Mouse (Mus musculus) CH12.LX (cell line): Measurements from ENCODE around the gene Sox12. TPM values are rescaled to one million over a fixed set of nuclear protein-coding genes. Genes with fewer than 3 reads are reported as not detected.

Experiments used
- DNase-seq: peaks from one replicate; pipeline ENCODE4 v3.0.0-alpha.2; 2013; ENCODE audit errors: extremely low read depth
- H3K27ac ChIP-seq: 2 replicates; pipeline ENCODE4 v1.5.1; 2012; ENCODE audit warnings: low read depth, mild to moderate bottlenecking, control low read depth, moderate library complexity; ENCODE audit not compliant: insufficient read depth
- H3K27me3 ChIP-seq: replicated peaks from 2 replicates; pipeline ENCODE3; 2012; ENCODE audit warnings: inconsistent platforms
- H3K36me3 ChIP-seq, 2 experiments: replicated peaks in 1 of 2; 2 replicates each; pipeline versions ENCODE3 to v1.6.1; 2012; ENCODE audit warnings: inconsistent platforms in 1 of 2, low read length in 1 of 2, mild to moderate bottlenecking in 1 of 2, mixed read lengths in 1 of 2, moderate library complexity in 1 of 2; ENCODE audit not compliant: control insufficient read depth in 1 of 2, insufficient read depth in 1 of 2
- H3K4me1 ChIP-seq, 2 experiments: 2 replicates each; pipeline ENCODE4 v1.6.1; 2012; ENCODE audit warnings: inconsistent platforms in 1 of 2, moderate library complexity in 1 of 2; ENCODE audit not compliant: insufficient read depth in 2 of 2, control insufficient read depth in 1 of 2
- H3K4me2 ChIP-seq: 2 replicates; pipeline ENCODE4 v1.6.1; 2012; ENCODE audit warnings: low read depth, mild to moderate bottlenecking, control low read depth; ENCODE audit not compliant: poor library complexity, insufficient read depth, severe bottlenecking
- H3K4me3 ChIP-seq, 3 experiments: fragments of 150-350 bp in 1 of 3; sonication (generic) in 1 of 3; replicated peaks in 1 of 3; 2 replicates each; pipeline versions ENCODE3 to v1.5.1; 2011 to 2012; ENCODE audit warnings: low read depth in 2 of 3, low read length in 2 of 3, mild to moderate bottlenecking in 2 of 3, moderate library complexity in 2 of 3, control low read depth in 1 of 3, improper control_type of control experiment in 1 of 3, inconsistent platforms in 1 of 3, mixed read lengths in 1 of 3; ENCODE audit not compliant: poor library complexity in 1 of 3
- H3K79me2 ChIP-seq: replicated peaks from 2 replicates; pipeline ENCODE4 v1.6.1; 2012; ENCODE audit warnings: mild to moderate bottlenecking, moderate library complexity; ENCODE audit not compliant: control insufficient read depth, poor library complexity, insufficient read depth, severe bottlenecking; ENCODE audit errors: extremely low read depth
- H3K9ac ChIP-seq: 2 replicates; pipeline ENCODE4 v1.6.1; 2012; ENCODE audit warnings: low read depth, mild to moderate bottlenecking, control low read depth, moderate library complexity; ENCODE audit not compliant: insufficient read depth
- H3K9me3 ChIP-seq: replicated peaks from 2 replicates; pipeline ENCODE3; 2012; ENCODE audit warnings: low read length, inconsistent platforms, mixed read lengths
- BHLHE40 ChIP-seq: IDR thresholded peaks from 2 replicates; pipeline ENCODE4 v1.6.1; 2011; ENCODE audit warnings: mild to moderate bottlenecking, low read depth, low read length, improper control_type of control experiment
- CHD1 ChIP-seq: IDR thresholded peaks from 2 replicates; pipeline ENCODE4 v1.6.1; 2012; ENCODE audit warnings: low read depth, low read length, improper control_type of control experiment, inconsistent platforms
- CTCF ChIP-seq, 2 experiments: IDR thresholded peaks in 1 of 2; conservative IDR thresholded peaks in 1 of 2; 2 replicates each; pipeline ENCODE4 v1.5.1; 2011 to 2012; ENCODE audit warnings: low read depth in 2 of 2, low read length in 2 of 2, improper control_type of control experiment in 1 of 2, inconsistent platforms in 1 of 2, mild to moderate bottlenecking in 1 of 2, moderate library complexity in 1 of 2
- ELF1 ChIP-seq: IDR thresholded peaks from 2 replicates; pipeline ENCODE4 v1.6.1; 2014; ENCODE audit warnings: low read depth, mild to moderate bottlenecking, inconsistent platforms, low read length, improper control_type of control experiment
- HCFC1 ChIP-seq: IDR thresholded peaks from 2 replicates; pipeline ENCODE4 v1.6.1; 2012; ENCODE audit warnings: low read depth, mild to moderate bottlenecking, inconsistent platforms, low read length, improper control_type of control experiment
- IRF4 ChIP-seq: IDR thresholded peaks from 2 replicates; pipeline ENCODE4 v1.6.1; 2014; ENCODE audit warnings: low read depth, mild to moderate bottlenecking, inconsistent platforms, low read length, improper control_type of control experiment
- JUND ChIP-seq: conservative IDR thresholded peaks from 2 replicates; pipeline ENCODE4 v1.6.1; 2011; ENCODE audit warnings: low read depth, low read length, improper control_type of control experiment
- KAT2A ChIP-seq: IDR thresholded peaks from 2 replicates; pipeline ENCODE4 v1.6.1; 2012; ENCODE audit warnings: low read length, improper control_type of control experiment, inconsistent platforms; ENCODE audit not compliant: insufficient replicate concordance
- MAX ChIP-seq: IDR thresholded peaks from 2 replicates; pipeline ENCODE4 v1.6.1; 2011; ENCODE audit warnings: low read length, improper control_type of control experiment
- MAZ ChIP-seq: IDR thresholded peaks from 2 replicates; pipeline ENCODE4 v1.6.1; 2012; ENCODE audit warnings: low read depth, mild to moderate bottlenecking, inconsistent platforms, low read length, improper control_type of control experiment, moderate library complexity
- NELFE ChIP-seq: IDR thresholded peaks from 2 replicates; pipeline ENCODE4 v1.6.1; 2011; ENCODE audit warnings: low read depth, low read length, improper control_type of control experiment
- NRF1 ChIP-seq: IDR thresholded peaks from 2 replicates; pipeline ENCODE4 v1.6.1; 2014; ENCODE audit warnings: low read depth, mild to moderate bottlenecking, inconsistent platforms, low read length, improper control_type of control experiment, moderate library complexity
- POLR2A ChIP-seq: IDR thresholded peaks from 2 replicates; pipeline ENCODE4 v1.6.1; 2011; ENCODE audit warnings: low read depth, mild to moderate bottlenecking, improper control_type of control experiment, low read length
- RAD21 ChIP-seq: IDR thresholded peaks from 2 replicates; pipeline ENCODE4 v1.6.1; 2011; ENCODE audit warnings: low read depth, mild to moderate bottlenecking, low read length, improper control_type of control experiment, moderate library complexity
- RCOR1 ChIP-seq: conservative IDR thresholded peaks from 2 replicates; pipeline ENCODE4 v1.6.1; 2012; ENCODE audit warnings: low read depth, mild to moderate bottlenecking, inconsistent platforms, low read length, improper control_type of control experiment
- SIN3A ChIP-seq: IDR thresholded peaks from 2 replicates; pipeline ENCODE4 v1.6.1; 2012; ENCODE audit warnings: low read length, improper control_type of control experiment, inconsistent platforms
- SMC3 ChIP-seq: IDR thresholded peaks from 2 replicates; pipeline ENCODE4 v1.6.1; 2011; ENCODE audit warnings: low read depth, low read length, improper control_type of control experiment
- TBP ChIP-seq: conservative IDR thresholded peaks from 2 replicates; pipeline ENCODE4 v1.6.1; 2011; ENCODE audit warnings: low read depth, low read length, improper control_type of control experiment
- TCF12 ChIP-seq: IDR thresholded peaks from 2 replicates; pipeline ENCODE4 v1.6.1; 2014; ENCODE audit warnings: low read depth, mild to moderate bottlenecking, inconsistent platforms, low read length, improper control_type of control experiment
- UBTF ChIP-seq: IDR thresholded peaks from 2 replicates; pipeline ENCODE4 v1.6.1; 2012; ENCODE audit warnings: low read depth, mild to moderate bottlenecking, inconsistent platforms, low read length, improper control_type of control experiment, moderate library complexity
- USF1 ChIP-seq: IDR thresholded peaks from 2 replicates; pipeline ENCODE4 v1.6.1; 2014; ENCODE audit warnings: low read depth, mild to moderate bottlenecking, inconsistent platforms, low read length, improper control_type of control experiment
- USF2 ChIP-seq: conservative IDR thresholded peaks from 2 replicates; pipeline ENCODE4 v1.6.1; 2011; ENCODE audit warnings: low read depth, low read length, improper control_type of control experiment
- dilution Hi-C: fragments of 300-500 bp; cut with MboI; formaldehyde crosslinking; loops from 2 replicates; pipeline ENCODE4 v1.14.3; 2020; ENCODE audit warnings: low sequenced_read_pairs; ENCODE audit not compliant: extremely low pct_unique_long_range_greater_than_20kb, extremely low pct_ligation_motif_present
- in situ Hi-C: fragments of 300-500 bp; cut with MboI; formaldehyde crosslinking; loops from 3 replicates; pipeline ENCODE4 v1.14.3; 2019; ENCODE audit warnings: low sequenced_read_pairs, low pct_ligation_motif_present, low pct_unique_long_range_greater_than_20kb, mixed read lengths
- polyA plus RNA-seq: library from polyadenylated mRNA; unstranded; fragments of >175 nt; gene quantifications from 2 replicates; pipeline ENCODE4 v1.2.1, GENCODE M21; 2012; ENCODE audit warnings: low read depth; ENCODE audit not compliant: insufficient read length
- total RNA-seq, 2 experiments: library from RNA; depleted of rRNA; stranded (reverse); fragments of 300-350 nt in 1 of 2; fragments of >200 nt in 1 of 2; gene quantifications; 2 replicates each; pipeline ENCODE4 v1.2.3; 2012 to 2014

Sox12 gene
- total and polyA plus RNA-seq, 3 experiments, result 0.09 TPM; not detected in 2

DNA sequence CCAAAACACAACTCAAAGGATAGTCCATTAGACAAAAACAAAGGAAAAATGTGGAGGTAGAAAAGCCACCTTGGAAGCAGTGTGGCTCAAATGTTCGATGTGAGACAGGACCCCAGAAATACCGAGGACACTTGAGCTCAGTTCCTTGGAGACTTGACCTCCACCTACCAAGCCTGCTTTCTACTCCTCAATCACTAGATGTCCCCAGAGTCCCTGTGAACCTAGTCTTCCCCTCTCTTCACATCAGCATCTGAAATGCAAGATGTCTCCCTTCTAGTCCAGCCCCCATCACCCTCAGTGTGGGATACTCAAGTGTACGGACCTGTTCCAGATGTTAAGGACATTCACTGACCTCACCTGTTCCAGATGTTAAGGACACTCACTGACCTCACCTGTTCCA, 5.1 kb downstream of the Sox12 start:
- Histone ChIP-seq H3K9ac (no peak overlapping the region), H3K9me3 (peaks cover 22% of the 10 kb centered on the region), H3K4me2 (no peak overlapping the region), H3K4me3 (no peak overlapping the region), H3K27ac (no peak overlapping the region), H3K36me3 (no peaks in the 10 kb centered on the region), H3K4me1 (peaks cover 0 to 2% of the 10 kb centered on the region in 2 experiments; a peak in 1 of 4 replicates), H3K27me3 (peaks cover 12% of the 10 kb centered on the region), H3K79me2 (no peaks in the 10 kb centered on the region)
- TF ChIP-seq SIN3A (no peak), CTCF (conservative IDR thresholded peaks at IDR 0.05 in 1 of 2, IDR thresholded peaks at IDR 0.05 in 1 of 2; ENCODE audit: low read depth in 2 of 2, low read length in 2 of 2) (peak; percentile 36 to 88; a peak in 3 of 4 replicates), SMC3 (peak; percentile 60), MAZ (no peak), IRF4 (no peak), TBP (no peak), KAT2A (no peak), ELF1 (no peak), MAX (no peak), NRF1 (no peak), POLR2A (no peak), CHD1 (no peak), NELFE (no peak), RAD21 (peak; percentile 83), HCFC1 (no peak), BHLHE40 (no peak), TCF12 (no peak), USF1 (no peak)
- DNase-seq, result peak; percentile 38
- in situ Hi-C loops, result no loop called here
- dilution Hi-C loops, result no loop called here

DNA sequence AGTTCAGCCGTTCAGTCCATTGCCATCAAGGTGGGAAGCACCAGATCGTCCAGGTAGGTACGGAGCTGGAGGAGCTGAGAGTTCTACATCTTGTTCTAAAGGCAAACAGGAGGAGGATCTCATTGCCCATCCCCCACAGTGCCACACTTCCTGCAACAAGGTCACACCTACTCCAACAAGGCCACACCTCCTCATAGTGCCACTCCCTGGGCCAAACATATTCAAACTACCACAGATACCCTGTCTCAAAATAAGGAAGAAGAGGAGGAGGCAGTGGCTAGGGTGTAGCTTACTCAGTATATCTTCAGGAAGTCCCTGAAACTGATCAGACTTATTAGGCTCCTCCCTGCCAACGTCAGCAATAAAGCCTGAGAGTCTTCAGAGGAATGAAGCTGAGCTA, 13.7 kb downstream of the Sox12 start:
- peaks cover 9% of the 10 kb centered on the region for H3K27me3 ChIP-seq
- peaks cover 9% of the 10 kb centered on the region for H3K9me3 ChIP-seq
- H3K79me2 ChIP-seq, result no peaks in the 10 kb centered on the region
- no peaks in the 10 kb centered on the region for H3K4me1 ChIP-seq
- dilution Hi-C loops (no loop called here), in situ Hi-C loops (no loop called here)
- no peak overlapping the region for H3K27ac ChIP-seq
- no peak overlapping the region for H3K9ac ChIP-seq
- DNase-seq, result no peak
- no peaks in the 10 kb centered on the region for H3K36me3 ChIP-seq
- no peak overlapping the region for H3K4me2 ChIP-seq
- no peak overlapping the region for H3K4me3 ChIP-seq
- TF ChIP-seq UBTF (no peak), ELF1 (no peak), JUND (no peak), RAD21 (no peak), TBP (no peak), RCOR1 (no peak), HCFC1 (no peak), BHLHE40 (no peak), USF2 (no peak), SMC3 (no peak)
